Mouse (Mus musculus) lung, adult 2 months (tissue): ENCODE measurements around the gene Gpt2. TPM values are rescaled to one million over a fixed set of nuclear protein-coding genes. Genes with fewer than 3 reads are reported as not detected.

Experiments
- DNase-seq: peaks from one replicate; pipeline ENCODE4 v3.0.0; 2022
- H3K4me1 ChIP-seq: fragments of 200-500 bp; 2 replicates; pipeline ENCODE4 v1.6.1; 2011; ENCODE audit warnings: low read length; ENCODE audit not compliant: control insufficient read depth, insufficient read depth
- H3K4me3 ChIP-seq: fragments of 200-500 bp; replicated peaks from 2 replicates; pipeline ENCODE3; 2011; ENCODE audit warnings: low read depth, mild to moderate bottlenecking, control low read depth, low read length; ENCODE audit errors: extremely low read depth
- CTCF ChIP-seq: fragments of 200-500 bp; IDR thresholded peaks from 2 replicates; pipeline ENCODE4 v1.5.1; 2011; ENCODE audit warnings: mild to moderate bottlenecking, low read length, control low read depth; ENCODE audit not compliant: insufficient read depth
- POLR2A ChIP-seq: fragments of 200-500 bp; IDR thresholded peaks from 2 replicates; pipeline ENCODE4 v1.6.1; 2011; ENCODE audit warnings: low read depth, mild to moderate bottlenecking, control low read depth, low read length, borderline replicate concordance; ENCODE audit errors: extremely low read depth
- WGBS: fragments of 180-500 bp; shearing (Covaris S2); methylation state at CpG from one replicate; pipeline ENCODE4 v1.1.7; 2018; 5-methylcytosine and 5-hydroxymethylcytosine counted together
- polyA plus RNA-seq: library from polyadenylated mRNA; depleted of rRNA; stranded (reverse); fragments of >200 nt; gene quantifications from 2 replicates; pipeline ENCODE4 v1.2.3, GENCODE M21; 2012

Gene Gpt2
- polyA plus RNA-seq, 1 experiment, result 9.6 TPM

DNA sequence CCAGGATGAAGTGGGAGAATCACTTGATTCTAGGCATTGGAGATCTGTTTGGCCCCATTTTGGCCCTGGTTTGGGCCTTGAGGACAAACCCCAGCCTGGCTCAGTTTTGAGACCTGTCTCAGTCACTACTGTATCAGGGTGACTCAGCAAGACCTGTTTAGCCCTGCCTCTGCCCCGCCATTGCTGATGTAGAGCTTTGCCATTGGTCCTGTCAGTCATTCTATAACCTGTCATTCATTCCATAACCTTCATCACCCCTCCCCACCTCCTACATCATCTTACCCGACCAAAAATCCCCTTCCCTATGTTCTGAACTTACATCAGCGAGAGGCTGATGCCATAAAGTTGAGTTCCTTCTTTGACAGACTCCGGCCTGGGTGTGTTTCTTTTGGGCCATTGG lies 40.5 kb downstream of the Gpt2 start:
- H3K4me3 ChIP-seq, result no peak overlapping the region
- no peak for TF ChIP-seq CTCF
- no peak for TF ChIP-seq POLR2A
- 89% methylated on average over 4 of the region's 4 CpGs for WGBS
- no peaks in the 10 kb centered on the region; the same call in 1 of the 2 replicates for H3K4me1 ChIP-seq
- DNase-seq, result no peak

DNA sequence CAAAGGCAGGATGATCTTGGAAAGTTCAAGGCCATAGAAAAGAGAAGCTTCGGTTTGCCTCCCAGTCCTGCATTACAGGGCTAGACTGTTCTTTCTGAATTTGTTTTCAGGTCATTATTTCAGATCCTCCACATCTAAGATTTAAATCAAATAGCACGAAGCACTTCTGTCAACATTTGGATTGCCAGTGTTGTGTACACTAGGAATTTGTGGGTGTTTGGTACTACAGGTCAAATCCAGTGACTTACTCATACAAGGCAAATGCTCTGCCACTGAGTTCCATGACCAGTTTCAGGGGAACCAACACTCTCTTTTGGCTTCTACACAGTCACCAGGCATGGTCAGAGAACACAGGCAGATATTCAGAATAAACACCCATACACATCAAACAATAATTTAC lies 41.1 kb downstream of the Gpt2 start:
- H3K4me1 ChIP-seq, result no peaks in the 10 kb centered on the region; the same call in 1 of the 2 replicates
- DNase-seq, result no peak
- WGBS, result 66% methylated on average over 2 of the region's 2 CpGs

DNA sequence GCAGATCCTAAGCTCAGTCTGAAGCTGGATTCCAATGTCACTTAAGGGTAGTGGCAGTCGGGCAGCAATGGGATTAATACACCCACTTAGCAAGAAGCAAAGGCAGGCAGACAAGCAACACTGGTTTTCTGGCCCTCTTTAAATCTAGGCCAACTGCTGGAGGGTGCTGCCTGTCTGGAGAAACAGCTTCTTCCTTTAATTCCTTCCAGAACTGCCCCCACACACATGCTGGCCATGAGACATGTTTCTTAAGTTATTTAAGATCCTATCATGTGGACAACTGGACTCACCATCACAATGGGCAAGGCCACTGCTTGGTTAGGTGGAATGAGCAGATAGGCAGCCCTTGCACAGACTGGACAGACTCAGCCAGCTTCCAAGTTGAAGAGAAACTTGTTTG lies 41.8 kb downstream of the Gpt2 start:
- DNase-seq, result no peak
- WGBS, result 62% methylated on average over 1 of the region's 1 CpGs
- no peak for TF ChIP-seq POLR2A
- no peak for TF ChIP-seq CTCF
- Histone ChIP-seq H3K4me3 (no peak overlapping the region), H3K4me1 (no peaks in the 10 kb centered on the region; the same call in 1 of the 2 replicates)

More for the DNA sequence above, 41.1 kb downstream of the Gpt2 start:
- H3K4me3 ChIP-seq, result no peak overlapping the region
- TF ChIP-seq CTCF (no peak), POLR2A (no peak)

DNA sequence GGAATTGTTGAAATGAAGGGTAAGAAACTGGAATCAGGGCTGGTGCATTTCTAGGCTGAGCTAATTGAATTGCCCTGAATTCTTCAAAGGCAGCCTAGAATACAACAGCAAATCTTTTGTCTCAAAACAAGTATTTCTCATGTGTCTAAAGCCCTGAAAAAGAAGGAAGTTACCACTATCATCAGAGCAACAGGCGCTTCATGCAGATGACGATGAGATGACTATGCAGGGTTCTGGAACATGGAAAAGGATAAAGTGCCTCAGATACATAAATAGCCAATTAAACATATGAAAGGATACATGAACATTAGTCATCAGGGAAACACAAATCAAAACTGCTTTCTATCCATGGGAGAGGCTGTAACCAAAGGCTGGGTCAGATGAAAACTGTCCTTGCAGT lies 44.0 kb downstream of the Gpt2 start:
- WGBS, result 99% methylated on average over 2 of the region's 2 CpGs
- Histone ChIP-seq H3K4me3 (no peak overlapping the region), H3K4me1 (no peaks in the 10 kb centered on the region; the same call in 1 of the 2 replicates)
- DNase-seq, result no peak
- no peak for TF ChIP-seq POLR2A
- no peak for TF ChIP-seq CTCF

DNA sequence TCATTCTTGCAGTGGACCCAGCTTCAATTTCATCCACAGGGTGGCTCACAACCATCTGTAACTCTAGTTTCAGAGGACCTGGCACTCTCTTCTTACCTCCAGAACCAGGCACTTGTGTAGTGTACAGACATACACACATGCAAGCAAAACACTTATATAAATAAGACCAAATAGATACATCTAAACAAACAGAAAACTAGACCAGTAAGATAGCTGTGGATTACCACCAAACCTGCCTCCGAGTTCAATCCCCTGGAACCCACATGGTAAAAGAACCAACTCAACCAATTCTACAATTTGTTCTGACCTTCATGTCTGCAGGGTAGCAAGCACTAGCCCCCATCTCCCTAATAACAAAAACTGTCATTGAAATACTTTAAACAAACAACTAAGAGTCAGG lies 59.6 kb downstream of the Gpt2 start:
- Histone ChIP-seq H3K4me1 (peaks cover 7% of the 10 kb centered on the region), H3K4me3 (no peak overlapping the region)
- TF ChIP-seq CTCF (no peak), POLR2A (no peak)
- 93% methylated on average over 1 of the region's 1 CpGs for WGBS
- DNase-seq, result no peak

DNA sequence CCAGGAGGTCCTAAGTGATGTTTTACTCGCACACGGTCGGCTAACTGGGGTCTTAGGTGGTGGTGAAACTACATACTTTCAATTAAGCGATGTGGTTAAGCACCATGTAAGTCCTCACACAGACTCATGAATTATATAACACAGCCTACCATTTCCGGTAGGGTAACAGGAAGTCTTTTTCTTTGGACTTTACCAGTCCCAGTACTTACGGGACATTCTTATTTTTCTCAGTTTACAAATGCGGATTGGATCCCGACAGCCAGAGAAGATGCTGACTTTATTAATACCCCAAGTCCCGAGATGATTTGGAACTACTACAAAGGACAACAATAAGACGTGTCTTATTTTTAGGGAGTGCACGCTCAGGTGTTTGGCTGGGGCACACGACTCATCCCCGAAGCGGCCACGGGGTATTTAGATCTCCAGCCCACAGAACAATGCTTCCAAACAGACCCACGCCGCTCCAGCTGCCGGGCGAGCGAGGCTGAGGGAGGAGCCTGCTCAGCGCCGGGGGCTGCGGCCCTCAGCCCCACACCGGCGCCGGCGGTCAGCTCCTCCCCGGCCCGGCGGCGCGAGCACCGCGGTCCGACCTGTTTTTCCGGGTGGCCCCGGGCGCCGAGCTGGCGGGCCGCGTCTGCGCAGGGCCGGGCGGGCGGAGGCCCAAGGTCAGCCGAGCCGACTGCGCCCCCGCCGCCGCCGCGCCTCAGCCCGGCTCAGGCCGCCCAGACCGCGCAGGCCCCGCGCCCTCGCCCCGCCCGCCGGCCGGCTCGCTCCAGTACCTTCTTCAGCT lies 62.2 kb downstream of the Gpt2 start:
- peak overlapping the region; percentile 88 for H3K4me3 ChIP-seq
- TF ChIP-seq CTCF (no peak), POLR2A (no peak)
- peak; percentile 17 for DNase-seq
- 1% methylated on average over 65 of the region's 66 CpGs for WGBS
- peaks cover 10% of the 10 kb centered on the region for H3K4me1 ChIP-seq

DNA sequence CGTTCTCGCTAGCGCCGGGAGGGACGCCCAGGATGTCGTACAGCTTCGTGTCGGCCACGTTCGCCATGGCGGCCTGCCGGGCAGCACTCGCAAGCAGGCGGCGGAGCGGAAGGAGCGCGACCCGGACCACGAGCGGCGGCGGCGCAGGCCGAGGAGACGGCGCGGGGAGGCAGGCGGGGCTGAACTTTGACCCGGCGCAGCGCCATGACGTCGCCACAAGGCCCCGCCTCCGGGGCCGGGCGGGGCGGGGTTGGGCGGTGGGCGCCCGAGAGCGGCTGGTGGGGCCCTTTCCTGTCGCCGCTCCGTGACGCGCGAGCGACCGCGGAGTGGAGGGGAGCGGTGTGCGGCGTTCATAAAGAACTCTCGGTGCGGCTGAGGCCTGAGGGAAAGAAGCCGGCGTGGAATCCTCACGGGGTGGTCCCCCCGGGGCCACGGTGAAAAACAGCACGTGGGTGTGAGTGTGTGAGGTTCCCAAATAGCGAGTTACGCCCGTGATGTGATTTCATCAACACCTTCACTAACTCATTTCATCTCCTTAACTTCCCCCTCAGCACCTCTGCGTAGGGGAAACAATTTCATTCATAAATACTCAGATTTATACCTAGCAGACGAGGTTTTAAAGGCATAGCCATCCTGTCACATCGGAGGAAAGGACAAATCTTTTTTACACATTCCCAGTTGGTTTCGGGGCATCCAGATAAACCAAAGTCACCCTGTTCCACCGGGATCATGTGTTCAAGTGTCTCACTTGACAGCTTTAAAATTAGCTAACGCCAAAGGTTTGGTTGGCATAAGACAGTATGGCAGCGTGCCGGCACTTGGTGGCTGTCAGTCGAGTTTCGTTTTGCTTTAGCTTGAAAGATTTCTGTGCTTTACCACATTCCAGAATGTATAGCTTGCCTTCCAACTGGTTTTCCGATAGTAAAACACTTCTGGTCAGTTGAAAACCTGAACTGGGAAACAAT lies 63.1 kb downstream of the Gpt2 start, which contains the start of gene Dnaja2:
Gene Dnaja2, minus strand, starts transcription at position 164 of the 965 bp plus-strand sequence.
- WGBS, result under 1% methylated on average over 65 of the region's 77 CpGs
- DNase-seq, result peak; percentile 91
- Histone ChIP-seq H3K4me3 (peak within 1 kb of the TSS; percentile 88), H3K4me1 (peaks cover 10% of the 10 kb centered on the region)
- TF ChIP-seq CTCF, result no peak
- TF ChIP-seq POLR2A, result peak; percentile 83

DNA sequence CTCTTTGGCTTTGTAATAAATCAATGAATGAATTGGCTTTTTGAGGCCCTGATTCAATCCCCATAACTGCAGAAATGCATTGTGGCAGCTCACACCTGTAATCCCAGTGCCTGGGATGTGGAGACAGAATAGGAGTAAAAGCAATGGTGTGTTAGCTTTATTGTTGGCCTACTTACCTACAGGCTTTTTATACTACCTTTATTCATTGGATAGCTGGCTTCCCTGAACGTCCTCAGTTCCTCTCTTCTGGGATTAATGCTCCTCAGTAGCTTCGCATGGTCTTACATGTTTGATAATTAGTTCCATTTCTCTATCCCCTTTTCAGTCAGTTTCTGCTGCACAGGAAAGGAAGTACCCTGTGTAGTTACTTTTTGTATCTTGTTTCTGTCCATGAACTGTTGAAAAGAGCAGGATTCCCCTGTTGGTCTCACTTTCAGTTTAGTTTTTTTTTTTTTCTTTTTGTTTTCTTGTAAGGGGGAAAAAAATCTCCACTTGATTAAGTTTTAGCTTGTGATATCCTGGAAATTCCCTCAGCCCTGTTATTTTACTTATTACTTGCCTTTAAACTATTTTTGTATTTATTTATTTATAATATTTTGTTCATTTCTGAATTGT lies 64.7 kb downstream of the Gpt2 start:
- DNase-seq, result no peak
- Histone ChIP-seq H3K4me3 (no peak overlapping the region), H3K4me1 (peaks cover 10% of the 10 kb centered on the region)
- WGBS, result 67% methylated on average over 2 of the region's 2 CpGs
- TF ChIP-seq CTCF (no peak), POLR2A (no peak)

DNA sequence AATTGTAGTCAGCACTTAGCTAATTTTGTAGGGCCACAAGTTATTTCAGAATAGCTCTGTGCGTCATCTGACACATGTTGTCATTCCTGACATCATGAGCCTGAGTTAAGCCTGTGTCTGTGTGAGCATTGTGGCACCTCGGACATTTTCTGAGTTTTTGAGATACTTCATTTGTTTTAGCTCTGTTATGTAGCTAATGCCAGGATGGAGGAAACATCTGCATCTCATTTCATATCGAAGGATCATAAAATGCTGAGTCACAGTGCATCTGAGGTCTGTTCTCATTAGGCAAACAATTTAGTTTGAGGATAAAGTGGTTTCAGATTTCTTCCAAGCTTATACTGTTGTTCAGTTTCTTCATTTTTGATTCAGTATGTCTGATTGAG lies 65.2 kb downstream of the Gpt2 start:
- TF ChIP-seq POLR2A (no peak), CTCF (no peak)
- WGBS, result 33% methylated on average over 3 of the region's 3 CpGs
- DNase-seq, result no peak

More for the DNA sequence above, 65.2 kb downstream of the Gpt2 start:
- Histone ChIP-seq H3K4me3 (no peak overlapping the region), H3K4me1 (peaks cover 10% of the 10 kb centered on the region)
